Comparison of ENCODE assay signal across 7 mouse cellular contexts in the genomic region with DNA sequence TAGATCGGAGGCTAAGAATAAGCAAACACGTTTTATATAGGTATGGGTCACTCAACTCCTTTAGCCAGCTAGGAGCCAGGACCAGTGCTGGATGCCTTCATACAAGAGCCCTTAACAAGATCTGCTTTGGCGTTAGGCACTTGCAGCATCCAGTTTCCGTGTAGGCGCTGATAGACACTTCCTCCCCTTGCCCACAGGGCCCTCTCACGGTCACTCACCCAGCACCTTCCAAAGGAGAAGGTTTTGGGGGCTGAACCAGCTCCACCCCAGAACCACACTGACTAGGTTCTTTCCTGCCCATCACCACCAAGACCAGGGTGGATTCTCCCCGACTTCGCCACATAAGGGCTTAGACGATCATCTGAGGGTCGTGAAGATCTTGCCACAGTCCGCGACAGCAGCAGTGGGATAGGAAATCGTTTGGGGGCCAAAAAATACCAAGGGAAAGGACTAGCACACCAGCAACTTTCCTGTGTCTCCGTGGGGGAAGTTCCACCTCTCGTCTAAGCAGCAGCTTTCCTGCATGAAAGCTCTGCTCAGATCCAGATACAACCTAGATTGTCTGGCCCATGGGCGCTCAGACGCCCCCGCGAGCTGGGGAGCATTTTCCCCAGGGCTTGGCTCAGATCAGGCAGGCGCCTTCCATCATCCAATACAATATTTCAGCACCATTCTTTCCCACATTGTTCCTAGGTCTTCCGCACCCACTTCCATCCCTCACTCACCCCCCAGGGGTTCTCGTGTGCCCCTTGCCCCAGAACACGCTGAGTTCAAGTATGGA. TPM values are rescaled to one million over a fixed set of nuclear protein-coding genes. Genes with fewer than 3 reads are reported as not detected.
A peak's percentile ranks its signal among the peaks of the same experiment; 100 is the strongest.
DNase-seq lines count a peak whose midpoint lies in the region; ATAC-seq lines count a peak whose summit lies in the region.

No protein-coding gene starts in this region.

- peak overlapping the region; percentile 87 for H3K4me2 ChIP-seq in limb, embryonic 12.5 days

- ATAC-seq in limb, embryonic 12.5 days (ENCODE audit: insufficient number of reproducible peaks, insufficient read depth, low FRiP score, low TSS enrichment, low read depth) = no peak
- ATAC-seq in neutrophil, adult 5-6 weeks (ENCODE audit: extremely low read depth, insufficient number of reproducible peaks, low FRiP score, poor library complexity, severe bottlenecking) = peak; percentile 20; the same call in 1 of the 2 replicates

- 3% methylated on average over 23 of the region's 23 CpGs for WGBS in forebrain, embryonic 10.5 days
- WGBS in limb, embryonic 12.5 days = 2% methylated on average over 23 of the region's 23 CpGs

- no peaks in the 10 kb centered on the region for H3K9me3 ChIP-seq in forebrain, embryonic 10.5 days
- no peaks in the 10 kb centered on the region for H3K9me3 ChIP-seq in limb, embryonic 12.5 days

- H3K36me3 ChIP-seq in forebrain, embryonic 10.5 days (replicated peaks) = no peaks in the 10 kb centered on the region
- H3K36me3 ChIP-seq in limb, embryonic 12.5 days = no peaks in the 10 kb centered on the region

- peak overlapping the region; percentile 57 for H3K4me3 ChIP-seq in forebrain, embryonic 10.5 days
- H3K4me3 ChIP-seq in limb, embryonic 12.5 days (replicated peaks) = peak overlapping the region; percentile 44

- peak; percentile 37 for DNase-seq in right cerebral cortex, postnatal 25 days
- DNase-seq in right cerebral cortex, postnatal 14 days = no peak
- DNase-seq in forebrain, embryonic 10.5 days (ENCODE audit: extremely low spot score, low spot score) = no peak
- no peak for DNase-seq in layer of hippocampus, adult 11-12 months (ENCODE audit: low spot score)
- DNase-seq in urinary bladder, postnatal 36 days (ENCODE audit: low spot score in 2 of 2) = no peak

- peak overlapping the region; percentile 40; the same call in 1 of the 2 replicates for H3K27ac ChIP-seq in forebrain, embryonic 10.5 days
- no peak overlapping the region for H3K27ac ChIP-seq in limb, embryonic 12.5 days

- H3K4me1 ChIP-seq in forebrain, embryonic 10.5 days = peaks cover 28% of the 10 kb centered on the region
- H3K4me1 ChIP-seq in limb, embryonic 12.5 days (replicated peaks) = peaks cover 24% of the 10 kb centered on the region

- H3K27me3 ChIP-seq in forebrain, embryonic 10.5 days (ENCODE audit: poor library complexity, severe bottlenecking) = peaks cover 99% of the 10 kb centered on the region
- H3K27me3 ChIP-seq in limb, embryonic 12.5 days = peaks cover 89% of the 10 kb centered on the region

- H3K9ac ChIP-seq in limb, embryonic 12.5 days (replicated peaks) = peak overlapping the region; percentile 37; the same call in 1 of the 2 replicates

RNA-seq across cellular contexts. Expression of a gene that starts 0.8 kb away (rescaled TPM):
- polyA plus RNA-seq in forebrain, embryonic 10.5 days (2016; fragmentation: Nextera tagmentation; extraction: Ambion mirVana) = 1.7 and 1.8 TPM in 2 replicates
- 5.1 and 6.1 TPM in 2 replicates for polyA plus RNA-seq in limb, embryonic 12.5 days (2016; fragmentation: Nextera tagmentation; extraction: Ambion mirVana)
- total RNA-seq in neutrophil, adult 5-6 weeks (2017) = 13.3 and 15.0 TPM in 2 replicates

RNA-seq across cellular contexts. Expression of a gene that starts 3.6 kb away (rescaled TPM):
- 5.6 and 6.5 TPM in 2 replicates for polyA plus RNA-seq in forebrain, embryonic 10.5 days (2016; fragmentation: Nextera tagmentation; extraction: Ambion mirVana)
- polyA plus RNA-seq in limb, embryonic 12.5 days (2016; fragmentation: Nextera tagmentation; extraction: Ambion mirVana) = 4.5 and 5.0 TPM in 2 replicates
- total RNA-seq in neutrophil, adult 5-6 weeks (2017) = 6.4 and 10.5 TPM in 2 replicates

RNA-seq across cellular contexts. Expression of a gene that starts 12.9 kb away (rescaled TPM):
- polyA plus RNA-seq in forebrain, embryonic 10.5 days (2016; fragmentation: Nextera tagmentation; extraction: Ambion mirVana) = 0.29 and 0.47 TPM in 2 replicates
- polyA plus RNA-seq in limb, embryonic 12.5 days (2016; fragmentation: Nextera tagmentation; extraction: Ambion mirVana) = 0.95 and 1.6 TPM in 2 replicates
- total RNA-seq in neutrophil, adult 5-6 weeks (2017) = 0.70 TPM in 1 of 2 replicates, not detected in the other

RNA-seq across cellular contexts. Expression of a gene that starts 24.1 kb away (rescaled TPM):
- 26.9 and 27.0 TPM in 2 replicates for polyA plus RNA-seq in forebrain, embryonic 10.5 days (2016; fragmentation: Nextera tagmentation; extraction: Ambion mirVana)
- 26.8 and 29.7 TPM in 2 replicates for polyA plus RNA-seq in limb, embryonic 12.5 days (2016; fragmentation: Nextera tagmentation; extraction: Ambion mirVana)
- 1.9 and 2.1 TPM in 2 replicates for total RNA-seq in neutrophil, adult 5-6 weeks (2017)
